Mouse (Mus musculus): ENCODE measurements at regions not wholly inside any gene's neighbourhood (a gene's known extent, or its start where the extent isn't known, plus 50 kb on each side); places are given as distances from the start of the nearest gene placed in this dataset.

GRCm38 (mm10) chr9:120759771-120760170 lies 169.2 kb upstream of the Ctnnb1 start:
- H3K4me3 ChIP-seq (ENCODE audit: low read depth, low read length) = no peak overlapping the region
- no peaks in the 10 kb centered on the region for H3K36me3 ChIP-seq (ENCODE audit: control insufficient read depth, insufficient read depth, low read length)
- no peaks in the 10 kb centered on the region for H3K4me1 ChIP-seq (replicated peaks; ENCODE audit: control insufficient read depth, insufficient read depth, low read length)
- DNase-seq (ENCODE audit: low spot score) (no peak), ATAC-seq (replicated peaks; ENCODE audit: low FRiP score) (no peak)
- 73% methylated on average over 5 of the region's 5 CpGs for WGBS
- H3K27ac ChIP-seq (ENCODE audit: low read depth, low read length) = no peak overlapping the region
- no peak overlapping the region for H3K9ac ChIP-seq (ENCODE audit: low read depth, low read length)
- H3K9me3 ChIP-seq (ENCODE audit: control insufficient read depth, low read length) = no peaks in the 10 kb centered on the region; the same call in 1 of the 2 replicates
- no peaks in the 10 kb centered on the region for H3K27me3 ChIP-seq (replicated peaks; ENCODE audit: control insufficient read depth, insufficient read depth, low read length)
- H3K4me2 ChIP-seq = no peak overlapping the region

DNA sequence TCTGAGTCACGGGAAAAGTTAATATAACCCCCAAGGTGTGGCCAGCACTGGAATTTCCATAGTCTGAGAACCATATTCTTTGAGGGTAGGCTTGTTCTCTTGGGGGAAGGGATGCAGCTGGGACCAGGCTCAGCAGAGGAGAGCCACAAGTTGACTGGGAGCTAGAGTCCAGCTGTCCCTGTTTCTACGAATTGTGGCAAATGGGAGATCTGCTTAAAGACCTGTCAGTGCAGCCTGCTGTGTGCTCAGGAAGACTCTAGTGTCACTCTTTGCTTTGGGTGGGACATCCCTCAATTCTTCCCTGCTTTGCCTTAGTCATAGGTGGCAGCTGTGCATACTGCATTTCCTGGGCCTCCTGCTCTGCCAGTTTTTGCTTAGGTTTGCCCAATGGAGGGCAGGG lies 165.2 kb upstream of the Ctnnb1 start:
- Histone ChIP-seq H3K36me3 (ENCODE audit: control insufficient read depth, insufficient read depth, low read length) (no peaks in the 10 kb centered on the region), H3K27me3 (replicated peaks; ENCODE audit: control insufficient read depth, insufficient read depth, low read length) (no peaks in the 10 kb centered on the region), H3K4me2 (no peak overlapping the region), H3K4me3 (ENCODE audit: low read depth, low read length) (no peak overlapping the region), H3K4me1 (replicated peaks; ENCODE audit: control insufficient read depth, insufficient read depth, low read length) (no peaks in the 10 kb centered on the region), H3K27ac (ENCODE audit: low read depth, low read length) (no peak overlapping the region), H3K9me3 (ENCODE audit: control insufficient read depth, low read length) (no peaks in the 10 kb centered on the region), H3K9ac (ENCODE audit: low read depth, low read length) (no peak overlapping the region)
- no peak for ATAC-seq (replicated peaks; ENCODE audit: low FRiP score)
- 83% methylated on average over 2 of the region's 2 CpGs for WGBS
- no peak for DNase-seq (ENCODE audit: low spot score)

GRCm38 (mm10) chr9:120764663-120765062 lies 164.4 kb upstream of the Ctnnb1 start:
- Histone ChIP-seq H3K9me3 (ENCODE audit: control insufficient read depth, low read length) (no peaks in the 10 kb centered on the region), H3K9ac (ENCODE audit: low read depth, low read length) (no peak overlapping the region), H3K4me3 (ENCODE audit: low read depth, low read length) (no peak overlapping the region), H3K4me1 (replicated peaks; ENCODE audit: control insufficient read depth, insufficient read depth, low read length) (no peaks in the 10 kb centered on the region), H3K27ac (ENCODE audit: low read depth, low read length) (no peak overlapping the region), H3K4me2 (no peak overlapping the region), H3K27me3 (replicated peaks; ENCODE audit: control insufficient read depth, insufficient read depth, low read length) (no peaks in the 10 kb centered on the region), H3K36me3 (ENCODE audit: control insufficient read depth, insufficient read depth, low read length) (no peaks in the 10 kb centered on the region)
- 72% methylated on average over 9 of the region's 9 CpGs for WGBS
- ATAC-seq (replicated peaks; ENCODE audit: low FRiP score) (no peak), DNase-seq (ENCODE audit: low spot score) (no peak)

DNA sequence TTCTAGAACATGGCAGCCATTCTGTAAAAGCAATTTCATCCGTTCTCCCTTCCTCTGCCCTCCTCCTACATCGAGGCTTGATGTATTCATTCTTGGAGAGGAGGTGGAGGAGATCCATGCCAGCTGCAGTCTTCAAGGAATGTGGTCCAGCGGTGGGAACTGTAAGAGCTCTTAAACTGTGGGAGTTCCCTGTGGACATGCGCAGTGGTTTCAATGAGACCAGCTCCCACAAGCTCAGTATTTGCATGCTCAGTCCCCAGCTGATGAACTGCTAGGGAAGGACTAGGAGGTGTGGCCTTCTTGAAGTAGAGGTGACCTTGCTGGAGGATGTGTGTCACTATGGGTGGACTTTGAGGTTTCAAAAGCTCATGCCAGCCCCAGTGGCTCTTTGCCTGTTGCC lies 163.7 kb upstream of the Ctnnb1 start:
- no peak overlapping the region for H3K27ac ChIP-seq (ENCODE audit: low read depth, low read length)
- H3K4me1 ChIP-seq (replicated peaks; ENCODE audit: control insufficient read depth, insufficient read depth, low read length) = 0 out of 2 replicates have a peak, but pooled peaks cover 3% of the 10 kb centered on the region
- H3K36me3 ChIP-seq (ENCODE audit: control insufficient read depth, insufficient read depth, low read length) = no peaks in the 10 kb centered on the region
- ATAC-seq (replicated peaks; ENCODE audit: low FRiP score) (no peak), DNase-seq (ENCODE audit: low spot score) (no peak)
- H3K4me3 ChIP-seq (ENCODE audit: low read depth, low read length) = no peak overlapping the region
- 80% methylated on average over 4 of the region's 4 CpGs for WGBS
- H3K9ac ChIP-seq (ENCODE audit: low read depth, low read length) = no peak overlapping the region
- H3K9me3 ChIP-seq (ENCODE audit: control insufficient read depth, low read length) = no peaks in the 10 kb centered on the region
- no peaks in the 10 kb centered on the region for H3K27me3 ChIP-seq (replicated peaks; ENCODE audit: control insufficient read depth, insufficient read depth, low read length)
- no peak overlapping the region for H3K4me2 ChIP-seq

DNA sequence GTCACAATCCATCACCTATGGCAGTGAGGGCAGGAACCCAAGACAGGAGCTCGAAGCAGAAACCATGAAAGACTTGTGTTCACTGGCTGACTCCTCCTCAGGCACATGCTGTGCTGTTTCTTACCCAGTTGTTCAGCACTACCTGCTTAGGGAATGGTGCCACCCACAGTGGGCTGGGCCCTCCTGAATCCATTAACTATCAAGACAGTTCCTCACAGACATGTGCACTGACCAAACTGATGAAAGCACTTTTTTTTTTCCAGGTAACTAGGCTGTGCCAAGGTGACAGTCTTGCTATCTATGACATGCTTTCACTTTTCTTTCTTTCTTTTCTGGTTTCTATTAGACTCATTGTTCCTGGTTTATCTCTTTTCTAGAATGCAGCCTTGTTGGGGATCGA lies 162.1 kb upstream of the Ctnnb1 start:
- Histone ChIP-seq H3K4me2 (no peak overlapping the region), H3K4me3 (ENCODE audit: low read depth, low read length) (no peak overlapping the region), H3K4me1 (replicated peaks; ENCODE audit: control insufficient read depth, insufficient read depth, low read length) (peaks cover 10% of the 10 kb centered on the region; the same call in 1 of the 2 replicates), H3K27me3 (replicated peaks; ENCODE audit: control insufficient read depth, insufficient read depth, low read length) (no peaks in the 10 kb centered on the region), H3K9me3 (ENCODE audit: control insufficient read depth, low read length) (no peaks in the 10 kb centered on the region), H3K27ac (ENCODE audit: low read depth, low read length) (no peak overlapping the region), H3K9ac (ENCODE audit: low read depth, low read length) (no peak overlapping the region), H3K36me3 (ENCODE audit: control insufficient read depth, insufficient read depth, low read length) (no peaks in the 10 kb centered on the region)
- ATAC-seq (replicated peaks; ENCODE audit: low FRiP score) = no peak
- no peak for DNase-seq (ENCODE audit: low spot score)
- WGBS = 73% methylated on average over 2 of the region's 2 CpGs

DNA sequence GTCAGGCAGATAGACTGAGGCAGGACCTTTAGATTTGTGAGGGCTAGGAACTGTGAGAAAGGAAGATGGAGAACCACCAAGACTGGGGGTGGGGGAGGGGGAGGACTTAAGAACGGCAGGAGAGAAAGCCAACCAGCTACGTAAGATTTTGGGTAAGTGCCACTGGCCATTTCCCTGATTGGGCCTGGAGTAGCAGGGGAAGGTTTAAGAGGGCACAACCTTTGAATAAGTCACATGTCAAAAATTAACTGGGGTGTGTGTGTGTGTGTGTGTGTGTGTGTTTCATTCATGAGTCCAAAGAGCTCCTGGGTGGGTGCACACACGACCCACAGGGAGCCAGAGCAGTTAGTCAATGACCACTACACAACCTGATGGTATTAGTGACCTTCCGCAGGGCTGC lies 161.6 kb upstream of the Ctnnb1 start:
- Histone ChIP-seq H3K9me3 (ENCODE audit: control insufficient read depth, low read length) (no peaks in the 10 kb centered on the region), H3K4me2 (no peak overlapping the region), H3K4me1 (replicated peaks; ENCODE audit: control insufficient read depth, insufficient read depth, low read length) (peaks cover 10% of the 10 kb centered on the region; the same call in 1 of the 2 replicates), H3K27ac (ENCODE audit: low read depth, low read length) (no peak overlapping the region), H3K4me3 (ENCODE audit: low read depth, low read length) (no peak overlapping the region), H3K9ac (ENCODE audit: low read depth, low read length) (no peak overlapping the region), H3K36me3 (ENCODE audit: control insufficient read depth, insufficient read depth, low read length) (no peaks in the 10 kb centered on the region), H3K27me3 (replicated peaks; ENCODE audit: control insufficient read depth, insufficient read depth, low read length) (no peaks in the 10 kb centered on the region)
- DNase-seq (ENCODE audit: low spot score) = no peak
- no peak for ATAC-seq (replicated peaks; ENCODE audit: low FRiP score)
- WGBS = 83% methylated on average over 4 of the region's 4 CpGs

- ATAC-seq (replicated peaks; ENCODE audit: low FRiP score) (no peak), DNase-seq (ENCODE audit: low spot score) (no peak)
- Histone ChIP-seq H3K4me2 (no peak overlapping the region), H3K9me3 (ENCODE audit: control insufficient read depth, low read length) (no peaks in the 10 kb centered on the region), H3K4me3 (ENCODE audit: low read depth, low read length) (no peak overlapping the region), H3K9ac (ENCODE audit: low read depth, low read length) (no peak overlapping the region), H3K27me3 (replicated peaks; ENCODE audit: control insufficient read depth, insufficient read depth, low read length) (no peaks in the 10 kb centered on the region), H3K36me3 (ENCODE audit: control insufficient read depth, insufficient read depth, low read length) (no peaks in the 10 kb centered on the region), H3K4me1 (replicated peaks; ENCODE audit: control insufficient read depth, insufficient read depth, low read length) (peaks cover 10% of the 10 kb centered on the region; the same call in 1 of the 2 replicates), H3K27ac (ENCODE audit: low read depth, low read length) (no peak overlapping the region)
- WGBS = 73% methylated on average over 8 of the region's 8 CpGs
These were observed 160.0 kb upstream of the Ctnnb1 start for GRCm38 (mm10) chr9:120769056-120769455.

DNA sequence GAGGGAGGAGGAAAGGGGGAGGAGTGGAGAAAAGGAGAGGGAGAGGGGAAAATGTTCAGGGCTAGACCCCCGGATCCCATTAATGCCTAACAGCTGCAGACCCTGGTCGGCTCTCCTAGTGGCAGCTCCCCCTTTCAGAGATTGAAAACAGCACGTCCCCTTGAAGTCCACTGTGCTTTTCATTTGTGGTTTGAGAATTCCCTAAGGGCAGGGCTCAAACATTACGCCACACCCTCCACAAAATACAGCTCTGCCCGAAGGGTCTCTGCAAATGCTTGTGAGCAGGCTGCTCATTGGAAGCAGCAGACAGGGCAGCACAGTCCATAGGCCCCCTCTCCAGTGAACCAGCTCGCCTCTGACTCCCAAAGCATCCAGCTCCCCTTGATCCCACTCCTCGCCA lies 159.3 kb upstream of the Ctnnb1 start:
- 56% methylated on average over 7 of the region's 7 CpGs for WGBS
- Histone ChIP-seq H3K36me3 (ENCODE audit: control insufficient read depth, insufficient read depth, low read length) (no peaks in the 10 kb centered on the region), H3K4me3 (ENCODE audit: low read depth, low read length) (no peak overlapping the region), H3K27ac (ENCODE audit: low read depth, low read length) (no peak overlapping the region), H3K9ac (ENCODE audit: low read depth, low read length) (no peak overlapping the region), H3K4me2 (no peak overlapping the region), H3K4me1 (replicated peaks; ENCODE audit: control insufficient read depth, insufficient read depth, low read length) (peaks cover 10% of the 10 kb centered on the region; the same call in 1 of the 2 replicates), H3K9me3 (ENCODE audit: control insufficient read depth, low read length) (no peaks in the 10 kb centered on the region), H3K27me3 (replicated peaks; ENCODE audit: control insufficient read depth, insufficient read depth, low read length) (no peaks in the 10 kb centered on the region)
- no peak for DNase-seq (ENCODE audit: low spot score)
- no peak for ATAC-seq (replicated peaks; ENCODE audit: low FRiP score)

DNA sequence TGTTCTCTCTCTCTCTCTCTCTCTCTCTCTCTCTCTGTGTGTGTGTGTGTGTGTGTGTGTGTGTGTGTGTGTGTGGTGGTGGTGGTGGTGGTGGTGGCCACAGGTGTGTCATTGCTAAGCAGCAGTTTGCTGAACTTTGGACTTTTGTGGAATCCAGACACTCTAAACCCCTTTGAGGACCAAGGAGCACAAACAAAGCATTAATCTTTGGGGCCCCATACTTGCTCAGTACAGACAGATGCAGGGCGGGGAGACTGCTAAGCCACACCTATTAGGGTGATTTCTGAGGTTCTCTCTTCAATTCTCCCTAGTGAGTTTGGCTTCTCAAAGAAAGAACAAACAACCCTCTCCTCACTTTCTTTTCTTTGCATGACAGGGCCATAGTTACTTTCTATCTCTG lies 158.1 kb upstream of the Ctnnb1 start:
- no peaks in the 10 kb centered on the region for H3K27me3 ChIP-seq (replicated peaks; ENCODE audit: control insufficient read depth, insufficient read depth, low read length)
- 58% methylated on average over 1 of the region's 1 CpGs for WGBS
- no peak overlapping the region for H3K4me2 ChIP-seq
- no peaks in the 10 kb centered on the region for H3K9me3 ChIP-seq (ENCODE audit: control insufficient read depth, low read length)
- H3K4me1 ChIP-seq (replicated peaks; ENCODE audit: control insufficient read depth, insufficient read depth, low read length) = peaks cover 19% of the 10 kb centered on the region
- no peak for ATAC-seq (replicated peaks; ENCODE audit: low FRiP score)
- H3K27ac ChIP-seq (ENCODE audit: low read depth, low read length) = no peak overlapping the region
- no peak overlapping the region for H3K9ac ChIP-seq (ENCODE audit: low read depth, low read length)
- H3K4me3 ChIP-seq (ENCODE audit: low read depth, low read length) = no peak overlapping the region
- DNase-seq (ENCODE audit: low spot score) = no peak
- H3K36me3 ChIP-seq (ENCODE audit: control insufficient read depth, insufficient read depth, low read length) = no peaks in the 10 kb centered on the region
